11 mouse cellular contexts compared by ENCODE assay signal in genomic region chr3:53631126-53631525, GRCm38 (mm10). TPM values are rescaled to one million over a fixed set of nuclear protein-coding genes. Genes with fewer than 3 reads are reported as not detected.
DNase-seq lines count a peak whose midpoint lies in the region; ATAC-seq lines count a peak whose summit lies in the region.
"Had no signal": no experiment of that assay in that cellular context is flagged by ENCODE, and none has a peak within 500 bp of the region (broad histone marks: within the 10 kb centered on the region; RNA-seq: fewer than 3 reads in every experiment).

No protein-coding gene starts in this region.

- 0 out of 2 replicates have a peak overlapping the region, but pooled peaks have one; percentile 51 for H3K27ac ChIP-seq in forebrain, embryonic 10.5 days
- H3K27ac ChIP-seq in forebrain, embryonic 12.5 days: no peak overlapping the region
- peak overlapping the region; percentile 57 for H3K27ac ChIP-seq in lung, embryonic 16.5 days (ENCODE audit: low read length)
- peak overlapping the region; percentile 35; the same call in 1 of the 2 replicates for H3K27ac ChIP-seq in stomach, embryonic 14.5 days (ENCODE audit: low read length)
- H3K27ac ChIP-seq: forebrain, embryonic 15.5 days had no signal

- no peak overlapping the region for H3K4me2 ChIP-seq in forebrain, embryonic 12.5 days
- peak overlapping the region; percentile 17 for H3K4me2 ChIP-seq in lung, embryonic 16.5 days (ENCODE audit: low read depth, low read length)
- no peak overlapping the region for H3K4me2 ChIP-seq in stomach, embryonic 14.5 days (replicated peaks; ENCODE audit: low read depth, low read length)
- H3K4me2 ChIP-seq: forebrain, embryonic 15.5 days had no signal

- 72% methylated on average over 14 of the region's 14 CpGs for WGBS in forebrain, embryonic 10.5 days
- 56% methylated on average over 14 of the region's 14 CpGs for WGBS in forebrain, embryonic 12.5 days
- 33% methylated on average over 14 of the region's 14 CpGs for WGBS in lung, embryonic 16.5 days
- 46% methylated on average over 14 of the region's 14 CpGs for WGBS in stomach, embryonic 14.5 days

- no peak overlapping the region for H3K4me3 ChIP-seq in forebrain, embryonic 10.5 days
- H3K4me3 ChIP-seq in forebrain, embryonic 12.5 days (replicated peaks): no peak overlapping the region
- peak overlapping the region; percentile 21 for H3K4me3 ChIP-seq in lung, embryonic 16.5 days (ENCODE audit: low read length)
- H3K4me3 ChIP-seq in stomach, embryonic 14.5 days (ENCODE audit: low read depth, low read length): no peak overlapping the region
- H3K4me3 ChIP-seq: forebrain, embryonic 15.5 days had no signal

- no peaks in the 10 kb centered on the region for H3K36me3 ChIP-seq in forebrain, embryonic 10.5 days (replicated peaks)
- H3K36me3 ChIP-seq in forebrain, embryonic 12.5 days (replicated peaks): no peaks in the 10 kb centered on the region
- H3K36me3 ChIP-seq in lung, embryonic 16.5 days (ENCODE audit: control insufficient read depth, insufficient read depth, low read length): no peaks in the 10 kb centered on the region
- no peaks in the 10 kb centered on the region for H3K36me3 ChIP-seq in stomach, embryonic 14.5 days (ENCODE audit: control insufficient read depth, insufficient read depth, low read length)
- H3K36me3 ChIP-seq: forebrain, embryonic 15.5 days; G1E had no signal

- H3K9ac ChIP-seq in forebrain, embryonic 12.5 days: no peak overlapping the region
- H3K9ac ChIP-seq in lung, embryonic 16.5 days (ENCODE audit: low read length): peak overlapping the region; percentile 45
- no peak overlapping the region for H3K9ac ChIP-seq in stomach, embryonic 14.5 days (replicated peaks; ENCODE audit: low read depth, low read length)
- H3K9ac ChIP-seq: forebrain, embryonic 15.5 days had no signal

- peaks cover 8% of the 10 kb centered on the region for H3K4me1 ChIP-seq in forebrain, embryonic 10.5 days
- peaks cover 6% of the 10 kb centered on the region; the same call in 1 of the 2 replicates for H3K4me1 ChIP-seq in forebrain, embryonic 12.5 days
- peaks cover 2% of the 10 kb centered on the region for H3K4me1 ChIP-seq in lung, embryonic 16.5 days (replicated peaks; ENCODE audit: control insufficient read depth, insufficient read depth, low read length)
- 0 out of 2 replicates have a peak, but pooled peaks cover 8% of the 10 kb centered on the region for H3K4me1 ChIP-seq in stomach, embryonic 14.5 days (ENCODE audit: control insufficient read depth, insufficient read depth, low read length)

- no peak for ATAC-seq in forebrain, embryonic 12.5 days (ENCODE audit: low FRiP score)
- peak; percentile 78 for ATAC-seq in lung, embryonic 16.5 days (ENCODE audit: low read depth)
- no peak for ATAC-seq in stomach, embryonic 14.5 days (ENCODE audit: insufficient number of reproducible peaks, insufficient read depth, low FRiP score, low read depth)
- ATAC-seq: forebrain, embryonic 15.5 days had no signal

- no peaks in the 10 kb centered on the region for H3K9me3 ChIP-seq in forebrain, embryonic 10.5 days
- no peaks in the 10 kb centered on the region for H3K9me3 ChIP-seq in forebrain, embryonic 12.5 days
- no peaks in the 10 kb centered on the region for H3K9me3 ChIP-seq in lung, embryonic 16.5 days (ENCODE audit: control insufficient read depth, low read length)
- no peaks in the 10 kb centered on the region for H3K9me3 ChIP-seq in stomach, embryonic 14.5 days (ENCODE audit: control insufficient read depth, low read depth, low read length)
- H3K9me3 ChIP-seq: forebrain, embryonic 15.5 days had no signal

- no peaks in the 10 kb centered on the region for H3K27me3 ChIP-seq in forebrain, embryonic 10.5 days (ENCODE audit: poor library complexity, severe bottlenecking)
- no peaks in the 10 kb centered on the region for H3K27me3 ChIP-seq in forebrain, embryonic 12.5 days
- H3K27me3 ChIP-seq in lung, embryonic 16.5 days (ENCODE audit: control insufficient read depth, insufficient read depth, low read depth, low read length): no peaks in the 10 kb centered on the region
- no peaks in the 10 kb centered on the region for H3K27me3 ChIP-seq in stomach, embryonic 14.5 days (ENCODE audit: control insufficient read depth, insufficient read depth, low read length)
- H3K27me3 ChIP-seq: forebrain, embryonic 15.5 days had no signal

- no peak for DNase-seq in forebrain, embryonic 10.5 days (ENCODE audit: extremely low spot score, low spot score)
- peak; percentile 16 for DNase-seq in kidney, postnatal 10 days
- no peak for DNase-seq in kidney, adult 8-10 months
- DNase-seq in neural tube, embryonic 10.5 days (ENCODE audit: extremely low spot score, low spot score): no peak
- no peak for DNase-seq in liver
- DNase-seq: thymus, postnatal 25 days had no signal

RNA-seq across cellular contexts. Expression of gene Frem2, which starts 26.0 kb away (rescaled TPM):
- 4.0 and 4.6 TPM in 2 replicates for polyA plus RNA-seq in forebrain, embryonic 10.5 days (2016; fragmentation: Nextera tagmentation; extraction: Ambion mirVana)
- polyA plus RNA-seq in forebrain, embryonic 12.5 days (2016; fragmentation: Nextera tagmentation; extraction: Ambion mirVana): 1.9 and 2.1 TPM in 2 replicates
- polyA plus RNA-seq in lung, embryonic 16.5 days (2015; fragmentation: Nextera tagmentation; extraction: Ambion mirVana): 10.2 and 10.7 TPM in 2 replicates
- polyA plus RNA-seq in stomach, embryonic 14.5 days (2014; fragmentation: Nextera tagmentation; extraction: Ambion mirVana): 24.4 and 24.8 TPM in 2 replicates
- polyA plus RNA-seq: G1E had no signal
